Mouse (Mus musculus): ENCODE measurements around the gene Huwe1. TPM values are rescaled to one million over a fixed set of nuclear protein-coding genes. Genes with fewer than 3 reads are reported as not detected.

Huwe1 gene
- polyA plus RNA-seq, 1 experiment from 2014 or later, result 12.4 TPM

GRCm38 (mm10) chrX:151802956-151803776 is 2.6 kb downstream of the Huwe1 start:
- ATAC-seq (ENCODE audit: low FRiP score, low TSS enrichment) (peak; percentile 94), DNase-seq (ENCODE audit: low spot score) (peak; percentile 92)
- H3K9me3 ChIP-seq (ENCODE audit: control insufficient read depth, low read length), result no peaks in the 10 kb centered on the region
- H3K27ac ChIP-seq (replicated peaks), result peak overlapping the region; percentile 94
- peak overlapping the region; percentile 53 for H3K4me2 ChIP-seq (replicated peaks; ENCODE audit: low read depth)
- H3K36me3 ChIP-seq (ENCODE audit: control insufficient read depth, insufficient read depth, low read length), result no peaks in the 10 kb centered on the region
- TF ChIP-seq CTCF (IDR thresholded peaks at IDR 0.05; ENCODE audit: low read depth), result no peak
- TF ChIP-seq EP300 (optimal IDR thresholded peaks at IDR 0.05), result peak; percentile 99
- no peaks in the 10 kb centered on the region for H3K4me1 ChIP-seq (replicated peaks; ENCODE audit: control insufficient read depth, insufficient read depth)
- no peaks in the 10 kb centered on the region for H3K27me3 ChIP-seq (ENCODE audit: control insufficient read depth, insufficient read depth, low read length)
- peak overlapping the region; percentile 66 for H3K9ac ChIP-seq (ENCODE audit: low read length)
- H3K4me3 ChIP-seq (ENCODE audit: low read depth, low read length), result peak overlapping the region; percentile 42
- 14% methylated on average over 72 of the region's 77 CpGs for WGBS

DNA sequence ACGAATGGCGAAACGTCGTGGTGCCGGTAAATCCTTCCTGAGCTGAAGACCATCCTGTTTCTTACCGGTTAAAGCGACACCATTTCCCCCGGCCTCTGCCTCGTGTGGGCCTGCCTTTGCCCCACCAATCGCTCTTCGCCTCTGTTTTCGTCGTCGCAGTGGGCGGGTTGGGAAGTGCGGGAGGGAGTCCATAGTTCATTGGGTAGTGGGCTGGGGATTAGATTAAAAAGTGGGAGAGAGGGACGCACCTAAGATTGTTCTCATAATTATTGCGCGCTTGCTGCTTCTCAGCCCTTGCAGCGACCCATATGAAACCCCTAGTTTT is 3.1 kb downstream of the Huwe1 start:
- DNase-seq (ENCODE audit: low spot score) (no peak), ATAC-seq (ENCODE audit: low FRiP score, low TSS enrichment) (peak; percentile 51)
- Histone ChIP-seq H3K4me2 (replicated peaks; ENCODE audit: low read depth) (peak overlapping the region; percentile 57), H3K4me3 (ENCODE audit: low read depth, low read length) (peak overlapping the region; percentile 42), H3K27ac (replicated peaks) (peak overlapping the region; percentile 94), H3K9ac (ENCODE audit: low read length) (peak overlapping the region; percentile 66), H3K9me3 (ENCODE audit: control insufficient read depth, low read length) (no peaks in the 10 kb centered on the region), H3K27me3 (ENCODE audit: control insufficient read depth, insufficient read depth, low read length) (no peaks in the 10 kb centered on the region), H3K4me1 (replicated peaks; ENCODE audit: control insufficient read depth, insufficient read depth) (no peaks in the 10 kb centered on the region), H3K36me3 (ENCODE audit: control insufficient read depth, insufficient read depth, low read length) (no peaks in the 10 kb centered on the region)
- TF ChIP-seq CTCF (IDR thresholded peaks at IDR 0.05; ENCODE audit: low read depth) (no peak), EP300 (optimal IDR thresholded peaks at IDR 0.05) (no peak)
- 16% methylated on average over 20 of the region's 20 CpGs for WGBS

- Histone ChIP-seq H3K4me3 (ENCODE audit: low read depth, low read length) (peak overlapping the region; percentile 42), H3K9me3 (ENCODE audit: control insufficient read depth, low read length) (no peaks in the 10 kb centered on the region), H3K4me2 (replicated peaks; ENCODE audit: low read depth) (peak overlapping the region; percentile 57), H3K4me1 (replicated peaks; ENCODE audit: control insufficient read depth, insufficient read depth) (no peaks in the 10 kb centered on the region), H3K27ac (replicated peaks) (no peak overlapping the region), H3K9ac (ENCODE audit: low read length) (peak overlapping the region; percentile 66), H3K36me3 (ENCODE audit: control insufficient read depth, insufficient read depth, low read length) (no peaks in the 10 kb centered on the region), H3K27me3 (ENCODE audit: control insufficient read depth, insufficient read depth, low read length) (no peaks in the 10 kb centered on the region)
- WGBS, result 11% methylated on average over 9 of the region's 9 CpGs
- ATAC-seq (ENCODE audit: low FRiP score, low TSS enrichment), result no peak
- TF ChIP-seq EP300 (optimal IDR thresholded peaks at IDR 0.05) (no peak), CTCF (IDR thresholded peaks at IDR 0.05; ENCODE audit: low read depth) (no peak)
- DNase-seq (ENCODE audit: low spot score), result peak; percentile 14
These were observed 3.8 kb downstream of the Huwe1 start for GRCm38 (mm10) chrX:151804388-151804787.

GRCm38 (mm10) chrX:151811481-151811880 is 10.9 kb downstream of the Huwe1 start:
- Histone ChIP-seq H3K36me3 (ENCODE audit: control insufficient read depth, insufficient read depth, low read length) (no peaks in the 10 kb centered on the region), H3K4me1 (replicated peaks; ENCODE audit: control insufficient read depth, insufficient read depth) (no peaks in the 10 kb centered on the region), H3K4me3 (ENCODE audit: low read depth, low read length) (no peak overlapping the region), H3K9ac (ENCODE audit: low read length) (no peak overlapping the region), H3K9me3 (ENCODE audit: control insufficient read depth, low read length) (no peaks in the 10 kb centered on the region), H3K4me2 (replicated peaks; ENCODE audit: low read depth) (no peak overlapping the region), H3K27me3 (ENCODE audit: control insufficient read depth, insufficient read depth, low read length) (no peaks in the 10 kb centered on the region), H3K27ac (replicated peaks) (no peak overlapping the region)
- 71% methylated on average over 6 of the region's 6 CpGs for whole genome bisulfite sequencing
- TF ChIP-seq CTCF (IDR thresholded peaks at IDR 0.05; ENCODE audit: low read depth) (no peak), EP300 (optimal IDR thresholded peaks at IDR 0.05) (no peak)
- ATAC-seq (ENCODE audit: low FRiP score, low TSS enrichment) (no peak), DNase-seq (ENCODE audit: low spot score) (no peak)

- no peak for DNase-seq (ENCODE audit: low spot score)
- no peak for TF ChIP-seq EP300 (optimal IDR thresholded peaks at IDR 0.05)
- TF ChIP-seq CTCF (IDR thresholded peaks at IDR 0.05; ENCODE audit: low read depth), result no peak
- Histone ChIP-seq H3K9ac (ENCODE audit: low read length) (no peak overlapping the region), H3K4me1 (replicated peaks; ENCODE audit: control insufficient read depth, insufficient read depth) (no peaks in the 10 kb centered on the region), H3K4me2 (replicated peaks; ENCODE audit: low read depth) (no peak overlapping the region), H3K27ac (replicated peaks) (no peak overlapping the region), H3K36me3 (ENCODE audit: control insufficient read depth, insufficient read depth, low read length) (no peaks in the 10 kb centered on the region), H3K9me3 (ENCODE audit: control insufficient read depth, low read length) (no peaks in the 10 kb centered on the region), H3K27me3 (ENCODE audit: control insufficient read depth, insufficient read depth, low read length) (no peaks in the 10 kb centered on the region), H3K4me3 (ENCODE audit: low read depth, low read length) (no peak overlapping the region)
- WGBS, result 71% methylated on average over 1 of the region's 1 CpGs
- no peak for ATAC-seq (ENCODE audit: low FRiP score, low TSS enrichment)
These were observed 13.0 kb downstream of the Huwe1 start for GRCm38 (mm10) chrX:151813656-151814055.

DNA sequence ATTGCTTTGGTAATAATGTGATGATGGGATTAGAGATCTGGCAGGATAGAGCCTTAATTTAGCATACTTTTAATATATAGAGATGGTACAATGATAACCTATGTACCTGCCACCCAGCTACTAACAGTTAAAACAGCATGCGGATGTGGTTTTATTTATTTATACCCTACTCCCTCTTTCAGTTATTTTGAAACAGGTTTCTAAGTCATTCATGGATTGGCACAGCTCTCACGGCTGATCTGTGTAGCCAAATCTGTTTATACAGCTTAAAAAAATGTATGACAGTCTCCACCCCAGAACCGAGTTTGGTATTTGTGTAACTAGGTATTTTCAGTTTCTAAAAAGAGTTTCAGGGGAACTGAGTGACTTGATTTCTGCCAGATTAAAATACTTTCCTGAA is 17.1 kb downstream of the Huwe1 start:
- no peaks in the 10 kb centered on the region for H3K9me3 ChIP-seq (ENCODE audit: control insufficient read depth, low read length)
- no peak overlapping the region for H3K4me2 ChIP-seq (replicated peaks; ENCODE audit: low read depth)
- no peaks in the 10 kb centered on the region for H3K27me3 ChIP-seq (ENCODE audit: control insufficient read depth, insufficient read depth, low read length)
- no peak overlapping the region for H3K9ac ChIP-seq (ENCODE audit: low read length)
- H3K36me3 ChIP-seq (ENCODE audit: control insufficient read depth, insufficient read depth, low read length), result no peaks in the 10 kb centered on the region
- no peak for DNase-seq (ENCODE audit: low spot score)
- ATAC-seq (ENCODE audit: low FRiP score, low TSS enrichment), result no peak
- no peak overlapping the region for H3K4me3 ChIP-seq (ENCODE audit: low read depth, low read length)
- no peak overlapping the region for H3K27ac ChIP-seq (replicated peaks)
- 60% methylated on average over 3 of the region's 3 CpGs for WGBS
- TF ChIP-seq EP300 (optimal IDR thresholded peaks at IDR 0.05), result no peak
- no peak for TF ChIP-seq CTCF (IDR thresholded peaks at IDR 0.05; ENCODE audit: low read depth)
- no peaks in the 10 kb centered on the region for H3K4me1 ChIP-seq (replicated peaks; ENCODE audit: control insufficient read depth, insufficient read depth)
